Mouse (Mus musculus): Measurements from ENCODE around the gene Ugt8a.

DNA sequence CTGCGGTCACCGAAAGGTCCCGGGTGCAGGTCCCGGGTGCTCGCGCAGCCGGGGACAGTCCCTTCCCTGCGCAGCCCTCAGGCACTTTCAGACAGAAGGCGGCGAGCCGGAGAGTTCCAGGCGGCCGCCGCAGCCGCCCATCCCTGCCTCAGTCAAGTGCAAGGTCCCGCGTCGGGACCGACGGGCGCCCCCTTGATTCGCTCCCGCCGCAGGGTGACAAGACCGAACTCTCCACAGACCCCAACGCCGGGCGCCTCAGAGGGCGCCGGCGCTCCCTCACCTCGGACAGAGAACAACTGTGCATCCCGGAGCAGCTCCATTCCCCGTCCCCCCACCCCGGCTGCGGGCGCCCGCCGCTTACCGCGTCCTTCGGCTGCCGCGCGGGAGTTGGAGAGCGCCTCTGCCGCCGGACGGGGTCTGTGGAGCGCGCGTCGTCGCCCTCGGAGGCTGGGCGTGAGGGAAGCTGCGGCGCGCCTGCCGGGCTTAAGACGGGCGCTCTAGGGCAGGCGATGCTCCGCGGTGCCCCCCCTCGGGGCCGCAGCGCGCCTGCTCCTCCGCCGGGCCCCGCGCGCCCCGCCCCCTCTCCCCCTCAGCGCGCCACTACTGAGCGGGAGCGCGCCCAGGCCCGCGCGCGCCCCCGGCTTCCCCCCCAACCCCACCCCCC, at the start of gene Ugt8a:
- no peak for TF ChIP-seq CTCF (conservative IDR thresholded peaks at IDR 0.05; ENCODE audit: low read length)
- TF ChIP-seq NANOG (IDR thresholded peaks at IDR 0.05; ENCODE audit: borderline replicate concordance, low read length) = no peak
- TF ChIP-seq POU5F1 (IDR thresholded peaks at IDR 0.05; ENCODE audit: borderline replicate concordance, low read length) = no peak
